Mouse (Mus musculus): ENCODE measurements around the gene 4930469K13Rik. TPM values are rescaled to one million over a fixed set of nuclear protein-coding genes. Genes with fewer than 3 reads are reported as not detected.

Gene 4930469K13Rik
- polyA plus RNA-seq, 1 experiment from 2014 or later, result 4.3 TPM

DNA sequence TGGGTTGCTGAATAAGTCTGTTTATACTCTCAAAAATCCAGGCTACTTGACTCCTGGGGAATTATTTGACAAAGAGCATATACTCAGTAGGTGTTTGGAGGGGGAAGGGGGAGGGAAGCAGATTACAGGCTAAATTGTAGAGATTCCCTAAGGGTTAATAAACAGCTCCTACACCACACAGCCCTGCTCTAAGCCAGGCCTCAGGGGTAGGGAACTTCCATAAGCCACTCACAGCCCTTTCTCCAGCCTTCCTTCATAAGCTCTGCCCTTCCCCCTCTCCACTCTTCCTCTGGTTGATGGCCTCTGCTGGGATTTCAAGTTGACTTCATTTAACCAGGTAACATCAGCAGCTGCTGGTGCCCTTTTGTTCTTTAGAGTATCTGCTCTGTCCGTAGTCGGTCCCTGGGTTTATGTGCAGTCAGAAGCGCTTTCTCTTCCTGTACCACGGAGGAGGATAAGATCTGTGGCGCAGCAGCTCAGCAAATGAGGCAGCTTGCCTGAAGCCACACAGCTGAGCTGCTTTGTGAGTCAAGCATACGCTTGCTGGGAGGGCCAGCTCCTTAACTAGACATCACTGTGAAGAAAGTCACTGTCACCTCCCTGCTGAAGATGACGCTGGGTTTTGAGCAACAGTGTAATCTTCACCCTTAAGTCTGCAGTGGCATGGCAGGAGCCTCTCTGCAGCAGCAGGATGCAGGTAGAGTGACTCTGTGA, 159.6 kb downstream of the 4930469K13Rik start:
- no peaks in the 10 kb centered on the region for H3K36me3 ChIP-seq (ENCODE audit: control insufficient read depth, insufficient read depth, low read length)
- no peak overlapping the region for H3K27ac ChIP-seq (ENCODE audit: low read depth, low read length)
- H3K4me1 ChIP-seq (replicated peaks; ENCODE audit: control insufficient read depth, insufficient read depth, low read length), result no peaks in the 10 kb centered on the region
- H3K4me2 ChIP-seq (replicated peaks; ENCODE audit: low read depth, low read length), result no peak overlapping the region
- ATAC-seq (ENCODE audit: low FRiP score) (no peak), DNase-seq (ENCODE audit: low spot score) (peak; percentile 15)
- H3K27me3 ChIP-seq (ENCODE audit: control insufficient read depth, insufficient read depth, low read length), result no peaks in the 10 kb centered on the region
- WGBS, result 59% methylated on average over 7 of the region's 7 CpGs
- no peak overlapping the region for H3K9ac ChIP-seq (ENCODE audit: low read depth, low read length)
- no peaks in the 10 kb centered on the region for H3K9me3 ChIP-seq (ENCODE audit: control insufficient read depth, low read length)
- no peak overlapping the region for H3K4me3 ChIP-seq (ENCODE audit: low read depth, low read length)

DNA sequence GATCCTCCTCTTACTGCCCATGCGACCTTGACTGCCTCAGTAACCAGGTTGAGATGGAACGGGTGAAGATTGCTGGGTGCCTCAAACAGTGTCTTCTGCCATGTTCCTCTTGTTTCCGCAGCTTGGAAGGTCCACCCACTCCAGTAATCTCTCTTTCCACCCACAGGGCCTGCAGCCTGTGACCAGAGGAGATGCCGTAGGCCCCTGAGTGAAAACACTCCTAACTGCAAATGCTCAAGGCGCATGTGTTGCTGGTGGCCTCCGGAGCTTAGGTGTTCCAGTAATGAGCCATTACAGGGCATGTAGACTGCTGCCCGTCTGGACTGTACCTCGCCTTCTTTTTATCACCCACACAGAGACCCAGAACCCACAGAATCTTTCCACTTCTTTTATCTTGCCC, 160.7 kb downstream of the 4930469K13Rik start:
- no peak for ATAC-seq (ENCODE audit: low FRiP score)
- WGBS, result 86% methylated on average over 8 of the region's 8 CpGs
- Histone ChIP-seq H3K9me3 (ENCODE audit: control insufficient read depth, low read length) (no peaks in the 10 kb centered on the region), H3K27ac (ENCODE audit: low read depth, low read length) (no peak overlapping the region), H3K9ac (ENCODE audit: low read depth, low read length) (no peak overlapping the region), H3K4me1 (replicated peaks; ENCODE audit: control insufficient read depth, insufficient read depth, low read length) (no peaks in the 10 kb centered on the region), H3K36me3 (ENCODE audit: control insufficient read depth, insufficient read depth, low read length) (no peaks in the 10 kb centered on the region), H3K4me2 (replicated peaks; ENCODE audit: low read depth, low read length) (no peak overlapping the region), H3K27me3 (ENCODE audit: control insufficient read depth, insufficient read depth, low read length) (no peaks in the 10 kb centered on the region), H3K4me3 (ENCODE audit: low read depth, low read length) (no peak overlapping the region)
- no peak for DNase-seq (ENCODE audit: low spot score)

DNA sequence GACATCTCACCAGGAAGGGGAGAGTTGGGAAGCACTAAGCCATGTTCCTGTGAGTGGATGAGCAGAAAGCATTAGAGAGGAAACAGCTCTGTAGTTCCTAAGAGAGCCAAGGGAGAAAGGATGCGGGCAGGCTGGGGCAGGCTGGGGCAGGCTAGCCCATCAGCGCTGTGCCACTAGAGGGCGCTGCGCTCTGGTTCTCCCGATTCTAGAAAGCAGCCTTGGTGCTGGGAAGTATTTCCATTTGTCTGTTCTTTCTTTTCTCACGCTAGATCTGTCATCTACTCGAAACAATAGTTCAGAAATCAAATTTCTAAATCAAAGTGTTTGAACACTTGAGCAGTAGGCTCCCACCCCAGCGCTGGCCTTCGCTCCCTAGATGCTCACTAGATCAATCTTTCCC, 164.1 kb downstream of the 4930469K13Rik start:
- no peak for ATAC-seq (ENCODE audit: low FRiP score)
- 58% methylated on average over 9 of the region's 9 CpGs for WGBS

DNA sequence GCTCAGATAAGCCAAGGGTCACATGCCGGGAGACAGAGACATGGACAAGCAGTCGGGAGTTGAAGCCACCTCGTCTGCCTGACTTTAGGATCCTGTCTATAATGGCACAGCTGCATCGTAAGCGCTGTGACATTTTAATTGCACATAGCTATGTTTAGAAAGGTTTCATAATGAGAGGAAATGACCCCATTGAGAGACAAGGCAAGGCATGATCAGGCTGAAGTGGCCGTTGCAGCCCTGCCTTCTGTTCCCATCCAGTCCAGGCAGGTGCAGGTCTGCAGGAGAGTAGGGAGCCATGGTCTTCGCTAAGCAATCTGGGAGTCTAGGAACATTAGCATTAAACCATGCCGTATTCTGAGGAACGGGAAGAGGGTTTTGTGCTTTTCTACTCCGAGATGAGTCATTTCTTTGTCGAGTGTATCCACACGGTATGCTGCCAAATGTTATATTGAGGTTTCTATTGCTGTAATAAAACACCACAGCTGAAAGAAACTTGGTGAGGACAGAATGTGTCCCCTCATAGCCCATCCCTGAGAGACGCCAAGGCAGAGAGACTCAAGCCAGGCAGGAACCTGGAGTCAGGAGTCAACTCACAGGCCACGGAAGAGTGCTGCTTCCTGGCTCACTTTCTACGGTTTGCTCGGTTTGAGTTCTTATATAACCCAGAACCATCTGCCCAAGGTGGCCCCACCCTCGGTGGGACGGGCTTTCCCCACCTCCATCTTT, 165.8 kb downstream of the 4930469K13Rik start:
- Histone ChIP-seq H3K4me2 (replicated peaks; ENCODE audit: low read depth, low read length) (no peak overlapping the region), H3K4me1 (replicated peaks; ENCODE audit: control insufficient read depth, insufficient read depth, low read length) (no peaks in the 10 kb centered on the region), H3K4me3 (ENCODE audit: low read depth, low read length) (no peak overlapping the region), H3K9me3 (ENCODE audit: control insufficient read depth, low read length) (no peaks in the 10 kb centered on the region), H3K36me3 (ENCODE audit: control insufficient read depth, insufficient read depth, low read length) (no peaks in the 10 kb centered on the region), H3K9ac (ENCODE audit: low read depth, low read length) (no peak overlapping the region), H3K27ac (ENCODE audit: low read depth, low read length) (no peak overlapping the region), H3K27me3 (ENCODE audit: control insufficient read depth, insufficient read depth, low read length) (no peaks in the 10 kb centered on the region)
- DNase-seq (ENCODE audit: low spot score), result no peak
- WGBS, result 75% methylated on average over 18 of the region's 18 CpGs
- no peak for ATAC-seq (ENCODE audit: low FRiP score)

More for the DNA sequence above, 164.1 kb downstream of the 4930469K13Rik start:
- no peak for DNase-seq (ENCODE audit: low spot score)
- Histone ChIP-seq H3K4me1 (replicated peaks; ENCODE audit: control insufficient read depth, insufficient read depth, low read length) (no peaks in the 10 kb centered on the region), H3K9me3 (ENCODE audit: control insufficient read depth, low read length) (no peaks in the 10 kb centered on the region), H3K27me3 (ENCODE audit: control insufficient read depth, insufficient read depth, low read length) (no peaks in the 10 kb centered on the region), H3K9ac (ENCODE audit: low read depth, low read length) (no peak overlapping the region), H3K4me3 (ENCODE audit: low read depth, low read length) (no peak overlapping the region), H3K36me3 (ENCODE audit: control insufficient read depth, insufficient read depth, low read length) (no peaks in the 10 kb centered on the region), H3K4me2 (replicated peaks; ENCODE audit: low read depth, low read length) (no peak overlapping the region), H3K27ac (ENCODE audit: low read depth, low read length) (no peak overlapping the region)

DNA sequence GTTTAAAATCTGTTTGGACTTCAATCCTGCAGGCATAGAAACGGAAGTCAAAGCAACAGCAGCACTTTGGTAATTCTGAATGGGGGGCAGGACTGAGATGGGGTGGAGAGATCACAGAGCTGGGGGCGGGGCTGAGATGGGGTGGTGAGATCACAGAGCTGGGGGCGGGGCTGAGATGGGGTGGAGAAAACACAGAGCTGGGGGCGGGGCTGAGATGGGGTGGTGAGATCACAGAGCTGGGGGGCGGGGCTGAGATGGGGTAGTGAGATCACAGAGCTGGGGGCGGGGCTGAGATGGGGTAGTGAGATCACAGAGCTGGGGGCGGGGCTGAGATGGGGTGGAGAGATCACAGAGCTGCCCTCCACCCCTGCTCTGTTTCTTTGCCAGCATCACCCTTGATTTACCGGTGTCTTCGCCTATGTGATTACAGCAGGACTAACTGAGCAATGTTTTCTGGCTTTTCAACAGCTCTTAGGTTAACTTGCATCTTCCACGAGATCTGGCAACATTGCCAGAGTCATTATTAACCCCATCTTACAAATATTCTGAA, 166.4 kb downstream of the 4930469K13Rik start:
- ATAC-seq (ENCODE audit: low FRiP score), result no peak
- DNase-seq (ENCODE audit: low spot score), result peak; percentile 59
- no peak overlapping the region for H3K27ac ChIP-seq (ENCODE audit: low read depth, low read length)

DNA sequence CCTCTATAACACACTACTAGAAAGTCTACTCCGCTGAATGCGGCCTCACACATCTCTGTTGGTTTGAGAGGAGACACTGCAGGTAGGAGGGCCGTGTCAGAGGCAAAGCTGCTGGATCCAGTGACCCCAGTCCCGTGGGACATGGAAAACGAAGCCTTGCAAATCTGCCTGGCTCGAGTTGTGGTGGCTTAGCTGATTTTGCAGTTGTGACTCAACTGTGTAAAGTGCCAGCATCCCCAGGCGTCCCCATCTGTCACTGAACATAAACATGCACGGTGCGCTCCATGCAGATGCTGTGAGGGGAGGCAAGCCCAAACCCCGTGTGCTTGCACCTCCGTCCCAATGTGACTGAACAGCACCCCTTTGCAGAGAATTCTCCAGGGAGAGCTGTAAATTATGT, 168.9 kb downstream of the 4930469K13Rik start:
- Histone ChIP-seq H3K27me3 (ENCODE audit: control insufficient read depth, insufficient read depth, low read length) (no peaks in the 10 kb centered on the region), H3K36me3 (ENCODE audit: control insufficient read depth, insufficient read depth, low read length) (no peaks in the 10 kb centered on the region), H3K4me2 (replicated peaks; ENCODE audit: low read depth, low read length) (no peak overlapping the region), H3K4me1 (replicated peaks; ENCODE audit: control insufficient read depth, insufficient read depth, low read length) (no peaks in the 10 kb centered on the region), H3K27ac (ENCODE audit: low read depth, low read length) (no peak overlapping the region), H3K9me3 (ENCODE audit: control insufficient read depth, low read length) (no peaks in the 10 kb centered on the region), H3K9ac (ENCODE audit: low read depth, low read length) (no peak overlapping the region), H3K4me3 (ENCODE audit: low read depth, low read length) (no peak overlapping the region)
- DNase-seq (ENCODE audit: low spot score), result no peak
- 65% methylated on average over 11 of the region's 11 CpGs for WGBS
- no peak for ATAC-seq (ENCODE audit: low FRiP score)

More for the DNA sequence above, 166.4 kb downstream of the 4930469K13Rik start:
- Histone ChIP-seq H3K36me3 (ENCODE audit: control insufficient read depth, insufficient read depth, low read length) (no peaks in the 10 kb centered on the region), H3K4me2 (replicated peaks; ENCODE audit: low read depth, low read length) (no peak overlapping the region), H3K27me3 (ENCODE audit: control insufficient read depth, insufficient read depth, low read length) (no peaks in the 10 kb centered on the region), H3K4me3 (ENCODE audit: low read depth, low read length) (no peak overlapping the region), H3K9ac (ENCODE audit: low read depth, low read length) (no peak overlapping the region), H3K4me1 (replicated peaks; ENCODE audit: control insufficient read depth, insufficient read depth, low read length) (no peaks in the 10 kb centered on the region), H3K9me3 (ENCODE audit: control insufficient read depth, low read length) (no peaks in the 10 kb centered on the region)
- WGBS, result 19% methylated on average over 7 of the region's 10 CpGs

DNA sequence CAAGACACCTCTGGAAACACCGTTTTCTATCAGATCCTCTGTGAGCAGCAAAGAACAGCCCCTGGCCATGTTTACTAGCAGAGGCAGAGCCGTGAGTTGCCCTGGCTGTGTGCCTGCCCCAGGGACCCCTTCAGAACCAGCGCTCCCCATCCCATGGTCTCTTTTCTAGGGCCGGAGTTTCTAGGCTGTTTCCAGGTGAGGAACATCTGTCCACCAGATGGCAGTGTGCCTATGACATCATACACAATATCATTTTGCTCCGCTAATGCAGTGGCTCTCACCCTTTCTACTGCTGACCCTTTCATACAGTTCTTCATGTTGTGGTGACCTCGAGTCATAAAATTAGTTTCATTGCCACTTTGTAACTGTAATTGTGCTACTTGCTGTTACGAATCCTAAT, 169.7 kb downstream of the 4930469K13Rik start:
- Histone ChIP-seq H3K27ac (ENCODE audit: low read depth, low read length) (no peak overlapping the region), H3K36me3 (ENCODE audit: control insufficient read depth, insufficient read depth, low read length) (no peaks in the 10 kb centered on the region), H3K4me2 (replicated peaks; ENCODE audit: low read depth, low read length) (no peak overlapping the region), H3K9me3 (ENCODE audit: control insufficient read depth, low read length) (no peaks in the 10 kb centered on the region), H3K9ac (ENCODE audit: low read depth, low read length) (no peak overlapping the region), H3K27me3 (ENCODE audit: control insufficient read depth, insufficient read depth, low read length) (no peaks in the 10 kb centered on the region), H3K4me1 (replicated peaks; ENCODE audit: control insufficient read depth, insufficient read depth, low read length) (no peaks in the 10 kb centered on the region), H3K4me3 (ENCODE audit: low read depth, low read length) (no peak overlapping the region)
- no peak for ATAC-seq (ENCODE audit: low FRiP score)
- peak; percentile 70 for DNase-seq (ENCODE audit: low spot score)
- 39% methylated on average over 7 of the region's 7 CpGs for WGBS

DNA sequence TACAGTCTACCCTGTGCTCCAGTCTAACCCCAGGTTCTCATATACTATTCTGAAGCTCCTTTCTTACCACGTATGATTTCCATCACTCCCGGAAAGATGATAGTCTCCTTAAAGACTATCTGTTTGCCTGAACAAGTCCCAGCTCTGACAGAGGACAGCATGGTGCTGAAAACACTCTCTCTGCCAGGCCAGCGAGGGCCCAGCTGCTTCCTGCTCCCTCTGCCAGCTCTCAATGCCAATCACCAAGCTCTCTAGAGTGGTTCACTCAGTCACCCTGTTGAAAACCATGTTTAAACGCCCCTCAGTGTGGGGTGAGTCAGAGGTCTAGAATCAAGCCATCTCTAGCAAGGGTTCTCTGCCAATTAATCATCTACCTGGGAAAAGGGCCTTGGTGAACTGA, 170.5 kb downstream of the 4930469K13Rik start:
- no peak for DNase-seq (ENCODE audit: low spot score)
- WGBS, result 80% methylated on average over 4 of the region's 4 CpGs

More for the DNA sequence above, 170.5 kb downstream of the 4930469K13Rik start:
- Histone ChIP-seq H3K9me3 (ENCODE audit: control insufficient read depth, low read length) (no peaks in the 10 kb centered on the region), H3K27ac (ENCODE audit: low read depth, low read length) (no peak overlapping the region), H3K9ac (ENCODE audit: low read depth, low read length) (no peak overlapping the region), H3K36me3 (ENCODE audit: control insufficient read depth, insufficient read depth, low read length) (no peaks in the 10 kb centered on the region), H3K27me3 (ENCODE audit: control insufficient read depth, insufficient read depth, low read length) (no peaks in the 10 kb centered on the region), H3K4me1 (replicated peaks; ENCODE audit: control insufficient read depth, insufficient read depth, low read length) (no peaks in the 10 kb centered on the region), H3K4me2 (replicated peaks; ENCODE audit: low read depth, low read length) (no peak overlapping the region), H3K4me3 (ENCODE audit: low read depth, low read length) (no peak overlapping the region)
- no peak for ATAC-seq (ENCODE audit: low FRiP score)
